In genomic region chr7:40097094-40097493, GRCm38 (mm10) we compare ENCODE assay signal across 17 mouse cellular contexts.
A peak's percentile ranks its signal among the peaks of the same experiment; 100 is the strongest.
DNase-seq lines count a peak whose midpoint lies in the region; ATAC-seq and TF ChIP-seq lines count a peak whose summit lies in the region.
"Had no signal": no experiment of that assay in that cellular context is flagged by ENCODE, and none has a peak within 500 bp of the region (broad histone marks: within the 10 kb centered on the region; RNA-seq: fewer than 3 reads in every experiment).

No protein-coding gene starts in this region.

- in situ Hi-C loops in Patski (cut with MboI; ENCODE audit: low pct_unique_long_range_greater_than_20kb): loop anchor here (10.0 kb wide), 1 partner anchor 158 kb away; no protein-coding TSS in a partner anchor

- H3K27me3 ChIP-seq in Patski: no peaks in the 10 kb centered on the region
- H3K27me3 ChIP-seq: embryonic facial prominence, embryonic 13.5 days; embryonic facial prominence, embryonic 15.5 days; forebrain, embryonic 12.5 days had no signal

- CTCF ChIA-PET in Patski (lab: Charles Lee): no interaction called here

- peak; percentile 51 for ATAC-seq in Patski
- ATAC-seq: forebrain, embryonic 14.5 days; forebrain, embryonic 16.5 days had no signal

- DNase-seq in adrenal gland, adult 8-10 months: peak; percentile 3
- DNase-seq in adrenal gland, postnatal 25 days: no peak
- peak; percentile 51 for DNase-seq in Muller cell, postnatal 12 days (ENCODE audit: inconsistent ontology term)
- DNase-seq in Patski (ENCODE audit: low read depth, low spot score): peak; percentile 22
- DNase-seq in kidney, postnatal 4 days: no peak
- DNase-seq: cerebellum, adult 11 months; cerebellum, adult 18-20 months; cerebellum, adult 8-10 months; cerebellum, adult 9-11 months; cerebellum, postnatal 14 days; cerebellum, postnatal 36 days; embryo, embryonic 11 days had no signal

- POLR2A ChIA-PET in Patski (lab: Charles Lee): interaction anchor here (0.6 kb wide), 1 partner anchor 247 kb away, joined by 3 read pairs; no protein-coding TSS in a partner anchor

- no peak for TF ChIP-seq CTCF in Patski (IDR thresholded peaks at IDR 0.05)

Comparison
In these comparisons a context has a peak if more than half of its experiments do, and no peak if none do; other contexts are left out.
1. DNase-seq: peak in adrenal gland, adult 8-10 months (single experiment), Muller cell, postnatal 12 days (single experiment) and Patski (single experiment); none in adrenal gland, postnatal 25 days (single experiment) and kidney, postnatal 4 days (0 of 2).